Mouse (Mus musculus) CH12.LX (cell line): ENCODE results near the gene Ucn2. TPM values are rescaled to one million over a fixed set of nuclear protein-coding genes. Genes with fewer than 3 reads are reported as not detected.

Source experiments
- DNase-seq: peaks from one replicate; pipeline ENCODE4 v3.0.0-alpha.2; 2013; ENCODE audit errors: extremely low read depth
- H3K27ac ChIP-seq: 2 replicates; pipeline ENCODE4 v1.5.1; 2012; ENCODE audit warnings: low read depth, mild to moderate bottlenecking, control low read depth, moderate library complexity; ENCODE audit not compliant: insufficient read depth
- H3K27me3 ChIP-seq: replicated peaks from 2 replicates; pipeline ENCODE3; 2012; ENCODE audit warnings: inconsistent platforms
- H3K36me3 ChIP-seq, 2 experiments: replicated peaks in 1 of 2; 2 replicates each; pipeline versions ENCODE3 to v1.6.1; 2012; ENCODE audit warnings: inconsistent platforms in 1 of 2, low read length in 1 of 2, mild to moderate bottlenecking in 1 of 2, mixed read lengths in 1 of 2, moderate library complexity in 1 of 2; ENCODE audit not compliant: control insufficient read depth in 1 of 2, insufficient read depth in 1 of 2
- H3K4me1 ChIP-seq, 2 experiments: 2 replicates each; pipeline ENCODE4 v1.6.1; 2012; ENCODE audit warnings: inconsistent platforms in 1 of 2, moderate library complexity in 1 of 2; ENCODE audit not compliant: insufficient read depth in 2 of 2, control insufficient read depth in 1 of 2
- H3K4me2 ChIP-seq: 2 replicates; pipeline ENCODE4 v1.6.1; 2012; ENCODE audit warnings: low read depth, mild to moderate bottlenecking, control low read depth; ENCODE audit not compliant: poor library complexity, insufficient read depth, severe bottlenecking
- H3K4me3 ChIP-seq, 3 experiments: fragments of 150-350 bp in 1 of 3; sonication (generic) in 1 of 3; replicated peaks in 1 of 3; 2 replicates each; pipeline versions ENCODE3 to v1.5.1; 2011 to 2012; ENCODE audit warnings: low read depth in 2 of 3, low read length in 2 of 3, mild to moderate bottlenecking in 2 of 3, moderate library complexity in 2 of 3, control low read depth in 1 of 3, improper control_type of control experiment in 1 of 3, inconsistent platforms in 1 of 3, mixed read lengths in 1 of 3; ENCODE audit not compliant: poor library complexity in 1 of 3
- H3K79me2 ChIP-seq: replicated peaks from 2 replicates; pipeline ENCODE4 v1.6.1; 2012; ENCODE audit warnings: mild to moderate bottlenecking, moderate library complexity; ENCODE audit not compliant: control insufficient read depth, poor library complexity, insufficient read depth, severe bottlenecking; ENCODE audit errors: extremely low read depth
- H3K9ac ChIP-seq: 2 replicates; pipeline ENCODE4 v1.6.1; 2012; ENCODE audit warnings: low read depth, mild to moderate bottlenecking, control low read depth, moderate library complexity; ENCODE audit not compliant: insufficient read depth
- H3K9me3 ChIP-seq: replicated peaks from 2 replicates; pipeline ENCODE3; 2012; ENCODE audit warnings: low read length, inconsistent platforms, mixed read lengths
- BHLHE40 ChIP-seq: IDR thresholded peaks from 2 replicates; pipeline ENCODE4 v1.6.1; 2011; ENCODE audit warnings: mild to moderate bottlenecking, low read depth, low read length, improper control_type of control experiment
- CHD1 ChIP-seq: IDR thresholded peaks from 2 replicates; pipeline ENCODE4 v1.6.1; 2012; ENCODE audit warnings: low read depth, low read length, improper control_type of control experiment, inconsistent platforms
- CHD2 ChIP-seq: IDR thresholded peaks from 2 replicates; pipeline ENCODE4 v1.6.1; 2011; ENCODE audit warnings: low read length, improper control_type of control experiment
- CTCF ChIP-seq, 2 experiments: IDR thresholded peaks in 1 of 2; conservative IDR thresholded peaks in 1 of 2; 2 replicates each; pipeline ENCODE4 v1.5.1; 2011 to 2012; ENCODE audit warnings: low read depth in 2 of 2, low read length in 2 of 2, improper control_type of control experiment in 1 of 2, inconsistent platforms in 1 of 2, mild to moderate bottlenecking in 1 of 2, moderate library complexity in 1 of 2
- ELF1 ChIP-seq: IDR thresholded peaks from 2 replicates; pipeline ENCODE4 v1.6.1; 2014; ENCODE audit warnings: low read depth, mild to moderate bottlenecking, inconsistent platforms, low read length, improper control_type of control experiment
- EP300 ChIP-seq: IDR thresholded peaks from 2 replicates; pipeline ENCODE4 v1.6.1; 2011; ENCODE audit warnings: low read length, improper control_type of control experiment
- ETS1 ChIP-seq: conservative IDR thresholded peaks from 2 replicates; pipeline ENCODE4 v1.6.1; 2012; ENCODE audit warnings: low read depth, mild to moderate bottlenecking, inconsistent platforms, low read length, improper control_type of control experiment, moderate library complexity
- JUN ChIP-seq: IDR thresholded peaks from 2 replicates; pipeline ENCODE4 v1.6.1; 2011; ENCODE audit warnings: low read depth, mild to moderate bottlenecking, low read length, improper control_type of control experiment, moderate library complexity; ENCODE audit not compliant: insufficient read depth
- MAFK ChIP-seq: IDR thresholded peaks from 2 replicates; pipeline ENCODE4 v1.6.1; 2011; ENCODE audit warnings: low read length, improper control_type of control experiment; ENCODE audit not compliant: insufficient replicate concordance
- MAX ChIP-seq: IDR thresholded peaks from 2 replicates; pipeline ENCODE4 v1.6.1; 2011; ENCODE audit warnings: low read length, improper control_type of control experiment
- MXI1 ChIP-seq: IDR thresholded peaks from 2 replicates; pipeline ENCODE4 v1.6.1; 2011; ENCODE audit warnings: mild to moderate bottlenecking, low read depth, low read length, improper control_type of control experiment
- NELFE ChIP-seq: IDR thresholded peaks from 2 replicates; pipeline ENCODE4 v1.6.1; 2011; ENCODE audit warnings: low read depth, low read length, improper control_type of control experiment
- NRF1 ChIP-seq: IDR thresholded peaks from 2 replicates; pipeline ENCODE4 v1.6.1; 2014; ENCODE audit warnings: low read depth, mild to moderate bottlenecking, inconsistent platforms, low read length, improper control_type of control experiment, moderate library complexity
- POLR2A ChIP-seq: IDR thresholded peaks from 2 replicates; pipeline ENCODE4 v1.6.1; 2011; ENCODE audit warnings: low read depth, mild to moderate bottlenecking, improper control_type of control experiment, low read length
- SIN3A ChIP-seq: IDR thresholded peaks from 2 replicates; pipeline ENCODE4 v1.6.1; 2012; ENCODE audit warnings: low read length, improper control_type of control experiment, inconsistent platforms
- TBP ChIP-seq: conservative IDR thresholded peaks from 2 replicates; pipeline ENCODE4 v1.6.1; 2011; ENCODE audit warnings: low read depth, low read length, improper control_type of control experiment
- UBTF ChIP-seq: IDR thresholded peaks from 2 replicates; pipeline ENCODE4 v1.6.1; 2012; ENCODE audit warnings: low read depth, mild to moderate bottlenecking, inconsistent platforms, low read length, improper control_type of control experiment, moderate library complexity
- ZC3H11A ChIP-seq: IDR thresholded peaks from 2 replicates; pipeline ENCODE4 v1.6.1; 2012; ENCODE audit warnings: low read depth, mild to moderate bottlenecking, inconsistent platforms, low read length, improper control_type of control experiment
- ZMIZ1 ChIP-seq: IDR thresholded peaks from 2 replicates; pipeline ENCODE4 v1.6.1; 2012; ENCODE audit warnings: low read depth, mild to moderate bottlenecking, inconsistent platforms, low read length, improper control_type of control experiment
- ZNF384 ChIP-seq: IDR thresholded peaks from 2 replicates; pipeline ENCODE4 v1.6.1; 2012; ENCODE audit warnings: low read depth, low read length, improper control_type of control experiment, inconsistent platforms
- dilution Hi-C: fragments of 300-500 bp; cut with MboI; formaldehyde crosslinking; loops from 2 replicates; pipeline ENCODE4 v1.14.3; 2020; ENCODE audit warnings: low sequenced_read_pairs; ENCODE audit not compliant: extremely low pct_unique_long_range_greater_than_20kb, extremely low pct_ligation_motif_present
- in situ Hi-C: fragments of 300-500 bp; cut with MboI; formaldehyde crosslinking; loops from 3 replicates; pipeline ENCODE4 v1.14.3; 2019; ENCODE audit warnings: low sequenced_read_pairs, low pct_ligation_motif_present, low pct_unique_long_range_greater_than_20kb, mixed read lengths
- polyA plus RNA-seq: library from polyadenylated mRNA; unstranded; fragments of >175 nt; gene quantifications from 2 replicates; pipeline ENCODE4 v1.2.1, GENCODE M21; 2012; ENCODE audit warnings: low read depth; ENCODE audit not compliant: insufficient read length
- total RNA-seq, 2 experiments: library from RNA; depleted of rRNA; stranded (reverse); fragments of 300-350 nt in 1 of 2; fragments of >200 nt in 1 of 2; gene quantifications; 2 replicates each; pipeline ENCODE4 v1.2.3; 2012 to 2014

Ucn2 gene
- total and polyA plus RNA-seq, 3 experiments: 0.40 TPM; not detected in 2

- Histone ChIP-seq H3K79me2 (no peaks in the 10 kb centered on the region), H3K36me3 (no peaks in the 10 kb centered on the region), H3K9ac (peak overlapping the region; percentile 65), H3K4me1 (peaks cover 19 to 60% of the 10 kb centered on the region in 2 experiments), H3K9me3 (no peaks in the 10 kb centered on the region), H3K4me3 (peak overlapping the region; percentile 60 to 77 (median 61)), H3K27ac (no peak overlapping the region), H3K4me2 (peak overlapping the region; percentile 67), H3K27me3 (no peaks in the 10 kb centered on the region)
- dilution Hi-C loops: no loop called here
- TF ChIP-seq MXI1 (no peak), EP300 (no peak), NRF1 (no peak), ZNF384 (no peak), JUN (no peak), MAX (no peak)
- DNase-seq: no peak
- in situ Hi-C loops: no loop called here
Observed at GRCm38 (mm10) chr9:108992085-108992469, 6.3 kb downstream of the Ucn2 start.

GRCm38 (mm10) chr9:108992620-108993361 lies 7.0 kb downstream of the Ucn2 start:
- Histone ChIP-seq H3K4me3 (no peak overlapping the region), H3K79me2 (no peaks in the 10 kb centered on the region), H3K9me3 (no peaks in the 10 kb centered on the region), H3K9ac (no peak overlapping the region), H3K4me1 (peaks cover 19 to 57% of the 10 kb centered on the region in 2 experiments), H3K4me2 (peak overlapping the region; percentile 67; the same call in 1 of the 2 replicates), H3K36me3 (peaks cover 0 to 2% of the 10 kb centered on the region in 2 experiments), H3K27me3 (no peaks in the 10 kb centered on the region), H3K27ac (no peak overlapping the region)
- dilution Hi-C loops (no loop called here), in situ Hi-C loops (no loop called here)
- no peak for DNase-seq
- TF ChIP-seq MAFK (no peak), ZMIZ1 (no peak), NRF1 (no peak), CHD2 (no peak), UBTF (no peak), ETS1 (no peak), BHLHE40 (no peak), SIN3A (no peak), POLR2A (no peak), ZC3H11A (no peak), NELFE (no peak), ELF1 (no peak), CHD1 (no peak), CTCF (conservative IDR thresholded peaks at IDR 0.05 in 1 of 2, IDR thresholded peaks at IDR 0.05 in 1 of 2; ENCODE audit: low read depth in 2 of 2, low read length in 2 of 2) (no peak), TBP (no peak), ZNF384 (no peak)
